Mouse (Mus musculus): ENCODE results near the gene Dnase1. TPM values are rescaled to one million over a fixed set of nuclear protein-coding genes. Genes with fewer than 3 reads are reported as not detected.
"Not testable (repeated sequence)": the region's sequence is repeated elsewhere in the genome, so short reads cannot be mapped to it uniquely, and the experiment has no call there.

Gene Dnase1
- polyA plus RNA-seq (2012; rRNA removed) = 0.11 and 0.18 TPM in 2 replicates

GRCm38 (mm10) chr16:4036807-4037206 is at the start of gene Dnase1:
TSS of gene Dnase1 (plus strand) at chr16:4036942.
- no peak within 1 kb of the TSS for H3K4me3 ChIP-seq (replicated peaks; ENCODE audit: extremely low read depth, low read depth, low read length)
- TF ChIP-seq CTCF (IDR thresholded peaks at IDR 0.05; ENCODE audit: insufficient read depth, low read length) (no peak), POLR2A (IDR thresholded peaks at IDR 0.05; ENCODE audit: borderline replicate concordance, extremely low read depth, low read depth, low read length) (no peak)
- WGBS = 93% methylated on average over 5 of the region's 5 CpGs
- no peak for DNase-seq
- H3K4me1 ChIP-seq (ENCODE audit: control insufficient read depth, insufficient read depth, low read length) = no peaks in the 10 kb centered on the region

GRCm38 (mm10) chr16:3988410-3988809 is 48.3 kb upstream of the Dnase1 start:
- no peak for DNase-seq
- H3K4me3 ChIP-seq (replicated peaks; ENCODE audit: extremely low read depth, low read depth, low read length) = no peak overlapping the region
- H3K4me1 ChIP-seq (ENCODE audit: control insufficient read depth, insufficient read depth, low read length) = no peaks in the 10 kb centered on the region
- 85% methylated on average over 4 of the region's 4 CpGs for WGBS
- TF ChIP-seq POLR2A (IDR thresholded peaks at IDR 0.05; ENCODE audit: borderline replicate concordance, extremely low read depth, low read depth, low read length) (no peak), CTCF (IDR thresholded peaks at IDR 0.05; ENCODE audit: insufficient read depth, low read length) (no peak)

DNA sequence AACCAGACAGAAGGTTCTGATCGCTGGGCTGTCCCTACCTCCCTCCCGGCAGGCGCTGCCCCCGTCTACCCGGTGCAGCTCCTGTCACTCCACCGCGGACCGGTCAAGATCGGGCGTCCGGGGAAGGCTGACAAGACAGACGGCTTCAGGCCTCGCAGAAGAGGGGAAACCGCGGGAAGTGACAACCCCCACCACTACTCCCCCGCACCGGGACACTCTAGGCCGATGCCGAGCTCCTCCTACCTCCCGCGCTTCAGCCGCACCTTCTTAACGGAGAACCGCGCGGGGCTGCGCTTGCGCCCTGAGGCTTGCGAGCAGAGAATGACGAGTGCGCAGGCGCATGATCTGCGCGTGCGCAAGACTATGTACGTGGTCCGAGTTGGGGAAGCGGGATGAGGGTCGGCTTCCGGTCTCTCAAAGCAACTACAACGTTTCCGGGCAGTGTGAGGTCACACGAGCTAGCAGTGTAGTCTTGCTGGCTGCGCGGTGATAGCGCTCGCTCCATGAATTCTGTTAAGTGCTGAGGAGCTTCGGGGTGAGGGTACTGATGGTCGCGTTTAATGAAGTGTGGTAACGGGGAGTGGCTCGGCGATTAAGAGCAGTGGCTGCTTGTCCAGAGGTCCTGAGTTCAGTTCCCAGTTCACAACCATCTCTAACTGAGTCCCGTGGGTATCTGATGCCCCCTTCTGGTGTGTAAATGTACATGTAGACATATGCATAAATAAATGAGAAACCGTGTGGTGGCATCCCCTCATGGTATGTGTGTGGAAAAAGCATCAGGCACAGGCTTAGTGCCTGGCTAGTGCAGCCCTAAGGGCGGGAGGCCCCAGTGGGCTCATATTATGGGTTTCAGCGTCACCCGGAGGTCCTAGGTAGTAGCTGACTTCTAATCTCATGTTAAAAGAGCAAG is 33.0 kb upstream of the Dnase1 start, which contains the start of gene Slx4:
Slx4 (minus strand) TSS at position 282 of the 910 bp plus-strand sequence.
- no peak for TF ChIP-seq CTCF (IDR thresholded peaks at IDR 0.05; ENCODE audit: insufficient read depth, low read length)
- TF ChIP-seq POLR2A (IDR thresholded peaks at IDR 0.05; ENCODE audit: borderline replicate concordance, extremely low read depth, low read depth, low read length) = peak; percentile 96
- peak; percentile 93 for DNase-seq
- 2% methylated on average over 58 of the region's 58 CpGs for WGBS

DNA sequence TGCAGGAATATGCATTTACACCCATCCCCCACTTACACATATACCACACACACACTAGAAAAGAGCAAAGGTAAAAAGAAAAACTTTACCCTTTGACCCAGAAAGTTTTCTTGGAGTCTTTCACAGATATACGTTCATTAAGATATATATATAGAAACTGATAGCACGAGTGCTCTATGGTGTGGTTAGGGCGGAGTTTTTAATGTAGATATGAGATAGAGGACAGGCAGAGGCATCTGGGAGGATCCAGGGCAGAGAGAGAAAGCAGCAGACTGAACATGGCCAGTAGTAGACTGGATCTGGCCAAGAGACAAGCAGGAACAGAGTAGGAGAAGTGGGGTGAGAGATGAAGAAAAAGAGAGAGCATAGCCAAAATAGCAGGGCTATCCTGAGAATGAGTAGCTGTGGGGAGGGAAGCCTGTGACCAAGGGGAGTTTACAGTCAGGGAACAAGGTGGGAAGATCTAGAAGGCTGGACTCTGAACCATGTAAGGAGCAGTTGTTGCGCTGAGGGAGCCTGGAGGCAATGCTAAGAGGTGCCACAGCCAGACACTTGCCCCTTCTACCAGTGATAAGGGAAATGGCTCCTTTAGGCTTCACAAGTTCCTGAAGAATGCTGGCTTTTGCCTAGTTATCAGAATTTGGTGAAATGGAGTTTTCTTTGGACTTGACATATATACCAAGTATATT is 23.7 kb upstream of the Dnase1 start:
- WGBS = 67% methylated on average over 4 of the region's 4 CpGs
- DNase-seq = no peak
- no peaks in the 10 kb centered on the region for H3K4me1 ChIP-seq (ENCODE audit: control insufficient read depth, insufficient read depth, low read length)
- H3K4me3 ChIP-seq (replicated peaks; ENCODE audit: extremely low read depth, low read depth, low read length) = no peak overlapping the region
- TF ChIP-seq CTCF (IDR thresholded peaks at IDR 0.05; ENCODE audit: insufficient read depth, low read length) (no peak), POLR2A (IDR thresholded peaks at IDR 0.05; ENCODE audit: borderline replicate concordance, extremely low read depth, low read depth, low read length) (no peak)

More for the DNA sequence above, 33.0 kb upstream of the Dnase1 start, which contains the start of gene Slx4:
- peak within 1 kb of the TSS; percentile 61 for H3K4me3 ChIP-seq (replicated peaks; ENCODE audit: extremely low read depth, low read depth, low read length)
- 0 out of 2 replicates have a peak, but pooled peaks cover 2% of the 10 kb centered on the region for H3K4me1 ChIP-seq (ENCODE audit: control insufficient read depth, insufficient read depth, low read length)

DNA sequence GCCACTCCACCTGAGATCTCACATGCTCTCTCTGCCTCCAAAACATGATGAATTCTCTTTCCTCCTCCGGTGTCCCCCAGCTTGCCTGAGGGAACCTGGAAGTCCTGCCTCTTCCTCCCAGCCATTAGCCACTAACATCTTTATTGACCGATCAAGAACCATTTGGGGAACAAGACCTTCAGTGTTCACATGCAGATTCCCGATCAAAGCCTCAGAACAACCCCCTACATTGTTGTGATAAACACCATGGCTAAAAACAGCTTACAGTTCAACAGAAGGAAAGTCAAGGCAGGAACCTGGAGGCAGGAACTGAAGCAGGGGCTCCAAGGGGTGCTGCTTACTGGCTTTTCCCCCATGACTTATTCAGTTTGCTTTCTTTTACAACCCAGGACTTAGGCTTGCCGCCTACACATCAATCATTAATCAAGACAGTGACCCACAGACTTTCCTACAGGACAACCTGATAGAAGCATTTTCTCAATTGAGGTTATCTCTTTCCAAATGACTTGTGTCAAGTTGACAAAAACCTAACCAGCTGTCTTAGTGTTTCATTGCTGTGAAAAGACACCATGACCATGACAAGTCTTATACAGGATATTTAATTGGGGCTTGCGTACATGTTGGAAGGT is 22.6 kb upstream of the Dnase1 start:
- H3K4me3 ChIP-seq (replicated peaks; ENCODE audit: extremely low read depth, low read depth, low read length) = no peak overlapping the region
- no peaks in the 10 kb centered on the region for H3K4me1 ChIP-seq (ENCODE audit: control insufficient read depth, insufficient read depth, low read length)
- WGBS = 83% methylated on average over 5 of the region's 5 CpGs
- TF ChIP-seq POLR2A (IDR thresholded peaks at IDR 0.05; ENCODE audit: borderline replicate concordance, extremely low read depth, low read depth, low read length) (no peak), CTCF (IDR thresholded peaks at IDR 0.05; ENCODE audit: insufficient read depth, low read length) (no peak)
- no peak for DNase-seq

DNA sequence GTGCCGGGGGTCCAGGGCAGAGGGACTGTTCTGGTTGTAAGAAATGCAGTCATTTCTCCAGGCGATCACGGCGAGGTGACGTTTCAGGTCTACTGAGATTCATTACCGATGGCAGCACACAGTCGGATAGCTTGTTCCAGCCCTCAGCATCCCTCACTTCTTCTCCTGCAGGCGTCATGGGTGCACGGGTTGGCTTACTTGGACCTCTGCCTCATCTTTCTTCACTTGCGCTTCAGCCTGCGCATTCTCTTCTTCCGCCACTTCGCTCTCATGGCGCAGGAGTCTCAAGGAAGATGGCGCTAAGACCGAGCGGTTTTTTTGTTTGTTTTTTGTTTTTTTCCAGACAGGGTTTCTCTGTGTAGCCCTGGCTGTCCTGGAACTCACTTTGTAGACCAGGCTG is 20.0 kb upstream of the Dnase1 start:
- not testable (repeated sequence) for DNase-seq; H3K4me1 ChIP-seq (ENCODE audit: control insufficient read depth, insufficient read depth, low read length); H3K4me3 ChIP-seq (replicated peaks; ENCODE audit: extremely low read depth, low read depth, low read length)
- 80% methylated on average over 17 of the region's 17 CpGs for WGBS

DNA sequence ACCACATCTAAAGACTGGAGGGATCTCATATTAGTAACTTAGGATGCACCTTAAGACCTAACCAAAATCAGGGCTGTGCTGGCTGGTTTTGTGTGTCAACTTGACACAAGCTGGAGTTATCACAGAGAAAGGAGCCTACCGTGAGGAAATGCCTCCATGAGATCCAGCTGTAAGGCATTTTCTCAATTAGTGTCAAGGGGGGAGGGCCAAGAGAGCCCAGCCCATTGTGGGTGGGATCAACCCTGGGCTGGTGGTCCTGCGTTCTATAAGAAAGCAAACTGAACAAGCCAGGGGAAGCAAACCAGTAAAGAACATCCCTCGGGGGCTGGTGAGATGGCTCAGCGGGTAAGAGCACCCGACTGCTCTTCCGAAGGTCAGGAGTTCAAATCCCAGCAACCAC is 19.3 kb upstream of the Dnase1 start:
- not testable (repeated sequence) for H3K4me3 ChIP-seq (replicated peaks; ENCODE audit: extremely low read depth, low read depth, low read length); H3K4me1 ChIP-seq (ENCODE audit: control insufficient read depth, insufficient read depth, low read length); DNase-seq
- WGBS = 77% methylated on average over 6 of the region's 6 CpGs

- 74% methylated on average over 1 of the region's 1 CpGs for WGBS
- no peak for DNase-seq
- no peaks in the 10 kb centered on the region for H3K4me1 ChIP-seq (ENCODE audit: control insufficient read depth, insufficient read depth, low read length)
- TF ChIP-seq POLR2A (IDR thresholded peaks at IDR 0.05; ENCODE audit: borderline replicate concordance, extremely low read depth, low read depth, low read length) (no peak), CTCF (IDR thresholded peaks at IDR 0.05; ENCODE audit: insufficient read depth, low read length) (no peak)
- H3K4me3 ChIP-seq (replicated peaks; ENCODE audit: extremely low read depth, low read depth, low read length) = no peak overlapping the region
Measured at GRCm38 (mm10) chr16:4021241-4021640, 15.5 kb upstream of the Dnase1 start.

DNA sequence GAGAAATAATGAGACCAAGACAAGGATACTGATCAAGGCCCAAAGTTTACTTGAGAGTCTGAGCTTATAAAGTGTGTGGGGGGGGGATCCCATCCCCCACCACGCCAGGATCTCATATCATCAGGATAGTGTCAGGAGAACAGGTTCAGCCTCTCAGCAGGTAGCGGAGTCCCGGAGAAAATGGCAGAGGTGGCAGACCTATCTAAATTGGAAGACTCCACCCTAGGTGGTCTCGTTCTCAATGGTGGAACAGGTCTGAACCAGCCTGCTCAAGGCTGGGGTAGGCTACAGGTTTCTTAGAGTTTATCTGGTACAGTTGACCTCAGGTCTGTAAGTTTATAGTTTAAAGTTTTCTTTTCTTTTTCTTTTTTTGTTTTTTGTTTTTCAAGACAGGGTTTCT is 14.0 kb upstream of the Dnase1 start:
- H3K4me3 ChIP-seq (replicated peaks; ENCODE audit: extremely low read depth, low read depth, low read length) = no peak overlapping the region
- H3K4me1 ChIP-seq (ENCODE audit: control insufficient read depth, insufficient read depth, low read length) = no peaks in the 10 kb centered on the region

More for the DNA sequence above, 14.0 kb upstream of the Dnase1 start:
- WGBS = 72% methylated on average over 4 of the region's 4 CpGs
- TF ChIP-seq POLR2A (IDR thresholded peaks at IDR 0.05; ENCODE audit: borderline replicate concordance, extremely low read depth, low read depth, low read length) = no peak
- TF ChIP-seq CTCF (IDR thresholded peaks at IDR 0.05; ENCODE audit: insufficient read depth, low read length) = no peak
- no peak for DNase-seq
